Mouse (Mus musculus): ENCODE data around the gene Srd5a2. TPM values are rescaled to one million over a fixed set of nuclear protein-coding genes. Genes with fewer than 3 reads are reported as not detected.
A peak's percentile ranks its signal among the peaks of the same experiment; 100 is the strongest.

Srd5a2 gene
- total RNA-seq, 4 experiments from 2014 or later, result 0.19 to 0.49 (median 0.31) TPM; not detected in 1

- no peak for DNase-seq (ENCODE audit: low spot score)
These were observed 61.8 kb downstream of the Srd5a2 start for GRCm38 (mm10) chr17:73985936-73986335.

- DNase-seq (ENCODE audit: low spot score), result no peak
These were observed 63.2 kb downstream of the Srd5a2 start for GRCm38 (mm10) chr17:73984508-73984907.

GRCm38 (mm10) chr17:73982871-73983270, 64.8 kb downstream of the Srd5a2 start:
- no peak for DNase-seq (ENCODE audit: low spot score)

GRCm38 (mm10) chr17:73976066-73976465, 71.7 kb downstream of the Srd5a2 start:
- DNase-seq (ENCODE audit: low spot score), result no peak

- no peak for DNase-seq (ENCODE audit: low spot score)
These were observed 75.1 kb downstream of the Srd5a2 start for GRCm38 (mm10) chr17:73972648-73973047.

- no peak for DNase-seq (ENCODE audit: low spot score)
These were observed 76.4 kb downstream of the Srd5a2 start for GRCm38 (mm10) chr17:73971291-73971690.

- DNase-seq (ENCODE audit: low spot score), result peak; percentile 91
These were observed 77.2 kb downstream of the Srd5a2 start for GRCm38 (mm10) chr17:73970361-73971027.

Other genes starting within 250 kb of the Srd5a2 start
- 1 to 10 TPM; 2.7 to 4.1 (median 3.2) TPM for gene Ehd3, start 243.8 kb downstream of the Srd5a2 start, total RNA-seq (2022)
- 100 to 1,000 TPM; 121 to 178 (median 130) TPM for gene Xdh, start 97.7 kb downstream of the Srd5a2 start, total RNA-seq (2022)
- gene Memo1, start 247.6 kb upstream of the Srd5a2 start, total RNA-seq (2022), result 10 to 100 TPM; 59.3 to 63.2 (median 61.2) TPM

Measured in heart, adult 8-10 months (tissue).